Mouse (Mus musculus): ENCODE measurements around the gene Hacd2. TPM values are rescaled to one million over a fixed set of nuclear protein-coding genes. Genes with fewer than 3 reads are reported as not detected.

Gene Hacd2
- total RNA-seq, 1 experiment from 2014 or later: 35.4 TPM

- no peak for DNase-seq
These were observed 94.2 kb downstream of the Hacd2 start for GRCm38 (mm10) chr16:35116328-35116956.

- no peak for DNase-seq
These were observed 95.2 kb downstream of the Hacd2 start for GRCm38 (mm10) chr16:35117436-35117835.

- no peak for DNase-seq
These were observed 98.4 kb downstream of the Hacd2 start for GRCm38 (mm10) chr16:35120603-35121002.

- no peak for DNase-seq
These were observed 105.0 kb downstream of the Hacd2 start for GRCm38 (mm10) chr16:35127270-35127669.

- DNase-seq: no peak
These were observed 107.9 kb downstream of the Hacd2 start for GRCm38 (mm10) chr16:35130172-35130571.

- DNase-seq: no peak
These were observed 117.2 kb downstream of the Hacd2 start for GRCm38 (mm10) chr16:35139416-35139815.

- DNase-seq: peak; percentile 28
These were observed 117.8 kb downstream of the Hacd2 start for GRCm38 (mm10) chr16:35139873-35140619.

GRCm38 (mm10) chr16:35140620-35140975, 118.4 kb downstream of the Hacd2 start:
- no peak for DNase-seq

GRCm38 (mm10) chr16:35141839-35142238, 119.6 kb downstream of the Hacd2 start:
- DNase-seq: no peak

GRCm38 (mm10) chr16:35146153-35146552, 123.9 kb downstream of the Hacd2 start:
- no peak for DNase-seq

GRCm38 (mm10) chr16:35153146-35153755, 131.0 kb downstream of the Hacd2 start:
- DNase-seq: no peak

- DNase-seq: peak; percentile 31
These were observed 132.0 kb downstream of the Hacd2 start for GRCm38 (mm10) chr16:35154245-35154640.

- DNase-seq: peak; percentile 53
These were observed 132.6 kb downstream of the Hacd2 start, which contains the start of gene Adcy5 for GRCm38 (mm10) chr16:35154641-35155390. Gene Adcy5, plus strand, starts transcription at chr16:35154877.

GRCm38 (mm10) chr16:35155391-35156305, 133.4 kb downstream of the Hacd2 start:
- DNase-seq: peak; percentile 66

GRCm38 (mm10) chr16:35156306-35156695, 134.1 kb downstream of the Hacd2 start:
- DNase-seq: peak; percentile 66

GRCm38 (mm10) chr16:35156832-35157231, 134.6 kb downstream of the Hacd2 start:
- DNase-seq: no peak

Other genes starting within 250 kb of the Hacd2 start
- 4.6 and 7.2 TPM in 2 replicates for gene Adcy5, start 132.4 kb downstream of the Hacd2 start, total RNA-seq (2021)

Measured in adrenal gland, postnatal 25 days (tissue).